Mouse (Mus musculus) liver, embryonic 14.5 days (tissue): ENCODE measurements around the gene Man2c1.

Source experiments
- CTCF ChIP-seq: IDR thresholded peaks from 2 replicates; pipeline ENCODE4 v1.5.1; 2016; ENCODE audit warnings: antibody characterized with exemption, low read depth, control low read depth
- EP300 ChIP-seq: IDR thresholded peaks from 2 replicates; pipeline ENCODE4 v1.6.1; 2016; ENCODE audit warnings: antibody characterized with exemption, low read depth

DNA sequence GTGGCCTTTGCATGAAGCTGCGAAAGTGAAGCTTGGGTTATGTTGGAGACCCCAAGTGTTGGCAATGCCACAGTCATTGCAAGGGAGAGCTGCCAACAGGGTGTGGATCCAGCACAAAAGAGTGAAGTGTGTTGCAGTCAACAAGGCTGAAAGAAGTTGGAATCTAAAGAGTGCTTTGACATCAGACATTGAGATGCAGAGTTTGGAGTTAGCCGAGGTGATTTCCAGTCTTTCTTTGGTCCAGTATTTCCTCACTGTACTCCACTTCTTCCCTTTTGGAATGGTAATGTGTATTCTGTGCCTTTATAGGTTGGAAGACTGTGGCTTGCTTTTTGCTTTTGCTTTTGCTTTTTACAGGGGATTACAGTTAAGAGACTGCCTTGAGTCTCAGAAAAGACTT, 35.7 kb downstream of the Man2c1 start:
- TF ChIP-seq CTCF (no peak), EP300 (no peak)
